ENCODE assay signal across 21 mouse cellular contexts in genomic region chr16:7132434-7132833, GRCm38 (mm10).
A peak's percentile ranks its signal among the peaks of the same experiment; 100 is the strongest.
DNase-seq lines count a peak whose midpoint lies in the region; TF ChIP-seq lines count a peak whose summit lies in the region.
"Had no signal": no experiment of that assay in that cellular context is flagged by ENCODE, and none has a peak within 500 bp of the region (broad histone marks: within the 10 kb centered on the region; RNA-seq: fewer than 3 reads in every experiment).

No protein-coding gene starts in this region.

- H3K27ac ChIP-seq in cerebellum, adult 2 months (ENCODE audit: insufficient read depth, low read length), result no peak overlapping the region
- peak overlapping the region; percentile 62; the same call in 1 of the 2 replicates for H3K27ac ChIP-seq in gastrocnemius, adult 2 months
- H3K27ac ChIP-seq: embryonic facial prominence, embryonic 13.5 days; embryonic facial prominence, embryonic 15.5 days; forebrain, embryonic 10.5 days; forebrain, embryonic 12.5 days had no signal

- H3K27me3 ChIP-seq in cerebellum, adult 2 months (ENCODE audit: control insufficient read depth, insufficient read depth, low read length), result no peaks in the 10 kb centered on the region
- H3K27me3 ChIP-seq: CH12.LX; embryonic facial prominence, embryonic 13.5 days; embryonic facial prominence, embryonic 15.5 days; forebrain, embryonic 12.5 days; Patski had no signal

- no peak for TF ChIP-seq POLR2A in cerebellum, adult 2 months (IDR thresholded peaks at IDR 0.05; ENCODE audit: borderline replicate concordance, insufficient read depth, low read length)

- peak; percentile 3 to 28 for DNase-seq in cerebellum, adult 2 months
- DNase-seq in cerebellum, postnatal 10 days, result no peak
- DNase-seq in gastrocnemius, adult 2 months, result no peak
- DNase-seq in gastrocnemius, postnatal 10 days, result no peak
- no peak for DNase-seq in layer of hippocampus, adult 8-10 months (ENCODE audit: low spot score in 2 of 2)
- DNase-seq: adrenal gland, adult 8-10 months; adrenal gland, postnatal 14 days; adrenal gland, postnatal 36 days; B cell, adult 2 months; cerebellum, adult 11-12 months; cerebellum, adult 8-10 months; cerebellum, postnatal 14 days; cerebellum, postnatal 36 days; embryo, embryonic 11 days had no signal

- H3K4me3 ChIP-seq in cerebellum, adult 2 months (replicated peaks; ENCODE audit: insufficient read depth, low read depth, low read length), result no peak overlapping the region
- no peak overlapping the region for H3K4me3 ChIP-seq in gastrocnemius, adult 2 months
- H3K4me3 ChIP-seq: embryonic facial prominence, embryonic 13.5 days; embryonic facial prominence, embryonic 15.5 days; erythroblast, embryonic 14.5 days; forebrain, embryonic 10.5 days; forebrain, embryonic 12.5 days had no signal

- H3K4me1 ChIP-seq in cerebellum, adult 2 months (ENCODE audit: control insufficient read depth, insufficient read depth, low read length), result peaks cover 19% of the 10 kb centered on the region
- H3K4me1 ChIP-seq: embryonic facial prominence, embryonic 15.5 days; forebrain, embryonic 10.5 days; forebrain, embryonic 12.5 days had no signal

- 10% methylated on average over 1 of the region's 1 CpGs for WGBS in cerebellum, adult 2 months

- no peak for TF ChIP-seq CTCF in cerebellum, adult 2 months (IDR thresholded peaks at IDR 0.05; ENCODE audit: borderline replicate concordance, insufficient read depth, low read depth, low read length)
- TF ChIP-seq CTCF in gastrocnemius, adult 2 months (IDR thresholded peaks at IDR 0.05), result no peak

- intact Hi-C loops in gastrocnemius, adult 2 months (cut with DNase I), result no loop called here

Comparison
In these comparisons a context has a peak if more than half of its experiments do, and no peak if none do; other contexts are left out.
1. DNase-seq: peak in cerebellum, adult 2 months (2 of 2); none in cerebellum, postnatal 10 days (0 of 2), gastrocnemius, adult 2 months (single experiment), gastrocnemius, postnatal 10 days (single experiment) and layer of hippocampus, adult 8-10 months (0 of 2).